Mouse (Mus musculus): ENCODE results near the gene Casc4. TPM values are rescaled to one million over a fixed set of nuclear protein-coding genes. Genes with fewer than 3 reads are reported as not detected.

Casc4 gene
- polyA plus RNA-seq (2014; fragmentation: Nextera tagmentation; extraction: Ambion mirVana): 26.7 and 30.2 TPM in 2 replicates

DNA sequence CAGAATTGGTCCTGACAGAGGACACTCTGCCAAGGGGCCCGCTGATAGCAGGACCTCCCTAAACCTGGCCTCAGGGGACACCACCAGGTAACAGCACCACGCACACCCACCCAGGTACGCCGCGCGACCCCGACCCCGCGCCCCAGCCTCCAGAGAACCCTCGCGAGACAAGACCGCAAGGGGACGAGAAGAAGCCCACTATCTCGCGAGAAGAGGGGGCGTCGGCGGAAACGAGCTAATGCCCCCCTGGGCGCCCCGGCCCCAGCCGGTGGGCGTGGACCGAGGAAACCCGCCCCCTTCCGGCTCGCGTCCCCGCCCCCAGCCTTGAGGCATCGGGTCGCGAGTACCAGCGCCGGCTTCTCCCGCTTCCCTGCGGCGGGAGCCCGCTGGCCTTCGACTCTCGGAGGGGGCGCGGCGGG is at the start of gene Casc4:
Gene Casc4 (plus strand): TSS at position 339 of the 419 bp plus-strand sequence.
- Histone ChIP-seq H3K9me3 (ENCODE audit: control insufficient read depth, low read length) (no peaks in the 10 kb centered on the region), H3K4me3 (ENCODE audit: low read depth, low read length) (peak within 1 kb of the TSS; percentile 87), H3K36me3 (ENCODE audit: control insufficient read depth, insufficient read depth, low read length) (no peaks in the 10 kb centered on the region), H3K27me3 (ENCODE audit: control insufficient read depth, insufficient read depth, low read length) (no peaks in the 10 kb centered on the region), H3K9ac (ENCODE audit: low read depth, low read length) (peak within 1 kb of the TSS; percentile 87), H3K27ac (ENCODE audit: low read depth, low read length) (peak within 1 kb of the TSS; percentile 70), H3K4me1 (replicated peaks; ENCODE audit: control insufficient read depth, insufficient read depth, low read length) (no peaks in the 10 kb centered on the region; the same call in 1 of the 2 replicates), H3K4me2 (replicated peaks; ENCODE audit: low read depth, low read length) (peak within 1 kb of the TSS; percentile 81)
- under 1% methylated on average over 22 of the region's 43 CpGs for WGBS
- ATAC-seq (ENCODE audit: low FRiP score): peak; percentile 96
- peak; percentile 98 for DNase-seq (ENCODE audit: low spot score)

DNA sequence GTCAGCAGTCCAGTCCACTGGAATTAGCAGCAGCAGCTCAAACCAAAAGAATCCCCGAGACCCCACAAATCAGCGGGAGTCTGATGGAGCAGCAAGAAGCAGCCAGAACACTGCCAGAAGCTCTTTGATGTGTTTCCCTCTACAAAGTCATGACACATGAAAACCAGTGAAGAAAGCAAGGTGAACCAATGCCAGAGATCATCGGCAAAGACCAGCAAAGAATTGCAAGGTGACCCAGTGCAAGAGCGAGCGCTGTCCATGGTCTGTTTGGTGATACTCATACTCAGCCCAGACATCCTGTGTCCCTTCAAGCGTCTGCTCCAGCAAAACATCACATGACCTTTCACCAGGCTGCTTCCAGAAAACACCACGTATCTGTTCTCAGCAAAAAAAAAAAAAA is 45.0 kb upstream of the Casc4 start:
- H3K36me3 ChIP-seq (ENCODE audit: control insufficient read depth, insufficient read depth, low read length): no peaks in the 10 kb centered on the region
- H3K4me3 ChIP-seq (ENCODE audit: low read depth, low read length): no peak overlapping the region
- no peak overlapping the region for H3K9ac ChIP-seq (ENCODE audit: low read depth, low read length)
- 93% methylated on average over 7 of the region's 7 CpGs for WGBS
- H3K4me1 ChIP-seq (replicated peaks; ENCODE audit: control insufficient read depth, insufficient read depth, low read length): no peaks in the 10 kb centered on the region
- H3K4me2 ChIP-seq (replicated peaks; ENCODE audit: low read depth, low read length): no peak overlapping the region
- no peak for ATAC-seq (ENCODE audit: low FRiP score)
- H3K9me3 ChIP-seq (ENCODE audit: control insufficient read depth, low read length): no peaks in the 10 kb centered on the region
- no peaks in the 10 kb centered on the region for H3K27me3 ChIP-seq (ENCODE audit: control insufficient read depth, insufficient read depth, low read length)
- DNase-seq (ENCODE audit: low spot score): no peak
- no peak overlapping the region for H3K27ac ChIP-seq (ENCODE audit: low read depth, low read length)

DNA sequence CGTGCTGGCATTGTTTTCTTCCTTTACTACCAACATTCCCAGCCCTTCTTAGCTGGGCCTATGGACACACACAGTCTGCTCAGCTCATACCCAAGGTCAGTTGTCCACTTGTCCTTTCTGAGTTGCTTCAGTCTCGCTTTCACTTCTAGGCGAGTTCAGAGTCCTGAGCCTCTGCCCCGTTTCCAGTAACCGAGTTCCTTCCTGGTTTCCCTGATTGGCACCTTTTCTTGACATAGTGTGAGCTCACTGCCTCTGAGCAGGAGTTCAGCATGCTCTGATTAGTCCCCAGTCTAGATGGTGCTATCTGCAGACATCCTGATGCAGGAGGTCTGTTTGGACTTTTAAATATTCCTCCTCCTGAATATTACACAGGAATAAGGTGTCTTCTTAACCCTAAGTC is 42.1 kb upstream of the Casc4 start:
- Histone ChIP-seq H3K4me1 (replicated peaks; ENCODE audit: control insufficient read depth, insufficient read depth, low read length) (no peaks in the 10 kb centered on the region), H3K4me3 (ENCODE audit: low read depth, low read length) (no peak overlapping the region), H3K27me3 (ENCODE audit: control insufficient read depth, insufficient read depth, low read length) (no peaks in the 10 kb centered on the region), H3K9ac (ENCODE audit: low read depth, low read length) (no peak overlapping the region), H3K27ac (ENCODE audit: low read depth, low read length) (no peak overlapping the region), H3K9me3 (ENCODE audit: control insufficient read depth, low read length) (no peaks in the 10 kb centered on the region), H3K36me3 (ENCODE audit: control insufficient read depth, insufficient read depth, low read length) (no peaks in the 10 kb centered on the region), H3K4me2 (replicated peaks; ENCODE audit: low read depth, low read length) (no peak overlapping the region)
- DNase-seq (ENCODE audit: low spot score): no peak
- ATAC-seq (ENCODE audit: low FRiP score): no peak
- 66% methylated on average over 5 of the region's 5 CpGs for WGBS

DNA sequence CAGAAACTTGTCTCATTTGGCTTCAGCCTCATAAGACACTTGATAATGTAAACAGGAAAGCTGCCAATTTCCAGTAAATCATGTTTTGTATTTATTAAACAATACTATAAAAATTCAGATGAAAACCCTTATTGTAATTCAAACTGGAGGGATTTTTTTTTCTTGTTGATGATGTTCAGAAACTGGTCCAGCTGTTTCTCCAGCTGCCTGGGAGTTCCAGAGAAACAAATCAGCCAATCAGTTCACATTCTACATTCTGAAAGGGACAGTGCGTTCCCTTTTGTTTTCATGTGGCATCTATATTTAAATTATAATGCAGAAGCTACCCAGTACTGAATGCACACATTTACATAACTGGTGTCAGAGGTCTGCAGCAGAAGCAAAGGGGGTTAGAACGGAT is 40.6 kb upstream of the Casc4 start:
- H3K27ac ChIP-seq (ENCODE audit: low read depth, low read length): no peak overlapping the region
- no peak overlapping the region for H3K4me3 ChIP-seq (ENCODE audit: low read depth, low read length)
- ATAC-seq (ENCODE audit: low FRiP score): no peak
- no peak for DNase-seq (ENCODE audit: low spot score)
- H3K4me1 ChIP-seq (replicated peaks; ENCODE audit: control insufficient read depth, insufficient read depth, low read length): no peaks in the 10 kb centered on the region
- H3K4me2 ChIP-seq (replicated peaks; ENCODE audit: low read depth, low read length): no peak overlapping the region
- WGBS: 32% methylated on average over 2 of the region's 2 CpGs
- no peaks in the 10 kb centered on the region for H3K36me3 ChIP-seq (ENCODE audit: control insufficient read depth, insufficient read depth, low read length)
- H3K27me3 ChIP-seq (ENCODE audit: control insufficient read depth, insufficient read depth, low read length): no peaks in the 10 kb centered on the region
- no peaks in the 10 kb centered on the region for H3K9me3 ChIP-seq (ENCODE audit: control insufficient read depth, low read length)
- H3K9ac ChIP-seq (ENCODE audit: low read depth, low read length): no peak overlapping the region

DNA sequence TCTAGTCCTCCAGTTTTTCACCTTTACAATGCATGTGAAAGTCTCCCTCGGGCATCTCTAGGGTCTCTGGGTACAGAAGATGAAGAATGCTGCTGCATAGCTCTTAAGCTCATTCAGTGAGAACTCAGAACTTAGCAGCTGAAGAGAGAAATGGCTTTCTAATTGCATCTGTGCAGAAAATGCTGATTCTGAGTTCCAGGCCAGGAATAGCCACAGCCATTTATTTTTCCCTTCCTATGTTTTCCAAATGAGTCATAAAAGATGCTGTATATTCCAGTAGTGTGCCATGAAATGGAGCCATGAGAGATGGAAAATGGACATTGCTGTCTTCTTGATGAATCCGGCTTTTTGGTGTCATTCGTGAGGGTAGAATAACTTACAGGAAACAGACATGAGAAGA is 38.4 kb upstream of the Casc4 start:
- no peaks in the 10 kb centered on the region for H3K36me3 ChIP-seq (ENCODE audit: control insufficient read depth, insufficient read depth, low read length)
- H3K9me3 ChIP-seq (ENCODE audit: control insufficient read depth, low read length): no peaks in the 10 kb centered on the region
- H3K27me3 ChIP-seq (ENCODE audit: control insufficient read depth, insufficient read depth, low read length): no peaks in the 10 kb centered on the region
- no peak for DNase-seq (ENCODE audit: low spot score)
- WGBS: 85% methylated on average over 3 of the region's 3 CpGs
- no peak overlapping the region for H3K9ac ChIP-seq (ENCODE audit: low read depth, low read length)
- H3K27ac ChIP-seq (ENCODE audit: low read depth, low read length): no peak overlapping the region
- no peak overlapping the region for H3K4me3 ChIP-seq (ENCODE audit: low read depth, low read length)
- no peak for ATAC-seq (ENCODE audit: low FRiP score)
- no peaks in the 10 kb centered on the region for H3K4me1 ChIP-seq (replicated peaks; ENCODE audit: control insufficient read depth, insufficient read depth, low read length)
- H3K4me2 ChIP-seq (replicated peaks; ENCODE audit: low read depth, low read length): no peak overlapping the region

DNA sequence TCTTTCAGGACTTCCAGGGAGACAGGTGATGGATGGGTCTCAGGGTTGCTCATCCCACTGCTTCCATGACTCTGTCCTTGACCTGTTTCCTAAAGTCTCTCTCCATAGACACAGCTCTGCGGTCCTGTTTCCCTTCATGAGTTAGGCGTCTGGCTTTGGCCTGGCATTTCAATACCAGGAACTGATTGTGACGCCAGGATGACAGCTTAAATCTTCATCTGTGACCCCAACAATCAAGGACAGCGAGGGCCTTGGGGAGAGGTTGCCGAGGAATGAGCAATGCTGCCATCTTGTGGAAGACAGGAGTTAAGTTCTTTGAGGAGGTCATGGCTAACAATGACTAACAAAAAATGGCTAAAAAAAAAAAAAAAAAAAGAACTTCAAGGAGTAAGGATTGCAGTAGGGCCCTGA is 34.3 kb upstream of the Casc4 start:
- Histone ChIP-seq H3K27me3 (ENCODE audit: control insufficient read depth, insufficient read depth, low read length) (no peaks in the 10 kb centered on the region), H3K4me1 (replicated peaks; ENCODE audit: control insufficient read depth, insufficient read depth, low read length) (no peaks in the 10 kb centered on the region), H3K9me3 (ENCODE audit: control insufficient read depth, low read length) (no peaks in the 10 kb centered on the region), H3K4me3 (ENCODE audit: low read depth, low read length) (no peak overlapping the region), H3K36me3 (ENCODE audit: control insufficient read depth, insufficient read depth, low read length) (no peaks in the 10 kb centered on the region), H3K9ac (ENCODE audit: low read depth, low read length) (no peak overlapping the region), H3K27ac (ENCODE audit: low read depth, low read length) (no peak overlapping the region), H3K4me2 (replicated peaks; ENCODE audit: low read depth, low read length) (no peak overlapping the region)
- ATAC-seq (ENCODE audit: low FRiP score): peak; percentile 51; the same call in 1 of the 2 replicates
- 10% methylated on average over 5 of the region's 5 CpGs for WGBS
- DNase-seq (ENCODE audit: low spot score): peak; percentile 74

DNA sequence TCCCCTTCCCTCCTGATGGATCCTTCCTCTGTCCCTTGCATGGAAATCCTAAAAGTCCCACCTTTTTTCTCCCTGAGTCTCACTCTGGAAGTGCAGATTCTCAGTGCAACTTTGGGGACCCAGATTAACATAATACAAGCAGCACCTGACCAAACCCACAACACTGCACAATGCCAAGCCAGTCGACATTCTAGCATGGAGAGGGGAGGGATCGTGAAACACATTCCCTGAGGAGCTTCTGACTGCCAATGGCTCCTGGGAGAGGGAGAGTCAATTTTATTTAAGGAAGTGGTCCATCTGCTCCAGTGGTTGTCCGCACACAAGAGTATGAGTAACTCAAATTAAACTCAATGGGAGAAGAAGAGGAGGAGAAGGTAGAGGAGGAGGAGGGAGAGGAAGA is 31.8 kb upstream of the Casc4 start:
- no peak overlapping the region for H3K9ac ChIP-seq (ENCODE audit: low read depth, low read length)
- H3K4me1 ChIP-seq (replicated peaks; ENCODE audit: control insufficient read depth, insufficient read depth, low read length): no peaks in the 10 kb centered on the region
- ATAC-seq (ENCODE audit: low FRiP score): no peak
- H3K27ac ChIP-seq (ENCODE audit: low read depth, low read length): no peak overlapping the region
- DNase-seq (ENCODE audit: low spot score): no peak
- no peaks in the 10 kb centered on the region for H3K9me3 ChIP-seq (ENCODE audit: control insufficient read depth, low read length)
- 38% methylated on average over 3 of the region's 3 CpGs for WGBS
- no peaks in the 10 kb centered on the region for H3K36me3 ChIP-seq (ENCODE audit: control insufficient read depth, insufficient read depth, low read length)
- H3K4me3 ChIP-seq (ENCODE audit: low read depth, low read length): no peak overlapping the region
- H3K4me2 ChIP-seq (replicated peaks; ENCODE audit: low read depth, low read length): no peak overlapping the region
- no peaks in the 10 kb centered on the region for H3K27me3 ChIP-seq (ENCODE audit: control insufficient read depth, insufficient read depth, low read length)

DNA sequence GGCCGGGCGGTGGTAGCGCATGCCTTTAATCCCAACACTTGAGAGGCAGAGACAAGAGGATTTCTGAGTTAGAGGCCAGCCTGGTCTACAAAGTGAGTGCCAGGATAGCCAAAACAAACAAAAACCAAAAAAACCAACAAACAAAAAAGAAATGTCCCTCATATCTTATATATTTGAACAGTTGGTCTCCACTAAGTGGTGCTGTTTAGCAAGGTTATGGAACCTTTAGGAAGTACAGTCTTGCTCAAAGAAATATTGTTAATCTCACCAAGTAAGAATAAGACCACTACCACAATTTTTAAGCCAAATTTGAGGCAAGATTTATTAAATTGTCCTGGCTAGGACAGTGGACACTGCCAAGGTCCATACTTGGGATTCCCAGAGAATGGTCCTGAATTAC is 25.3 kb upstream of the Casc4 start:
- no peaks in the 10 kb centered on the region for H3K9me3 ChIP-seq (ENCODE audit: control insufficient read depth, low read length)
- no peak overlapping the region for H3K4me2 ChIP-seq (replicated peaks; ENCODE audit: low read depth, low read length)
- H3K27ac ChIP-seq (ENCODE audit: low read depth, low read length): no peak overlapping the region
- no peak for ATAC-seq (ENCODE audit: low FRiP score)
- WGBS: 96% methylated on average over 3 of the region's 3 CpGs
- H3K27me3 ChIP-seq (ENCODE audit: control insufficient read depth, insufficient read depth, low read length): no peaks in the 10 kb centered on the region
- no peak for DNase-seq (ENCODE audit: low spot score)
- H3K4me1 ChIP-seq (replicated peaks; ENCODE audit: control insufficient read depth, insufficient read depth, low read length): no peaks in the 10 kb centered on the region
- H3K4me3 ChIP-seq (ENCODE audit: low read depth, low read length): no peak overlapping the region
- H3K36me3 ChIP-seq (ENCODE audit: control insufficient read depth, insufficient read depth, low read length): no peaks in the 10 kb centered on the region
- no peak overlapping the region for H3K9ac ChIP-seq (ENCODE audit: low read depth, low read length)

DNA sequence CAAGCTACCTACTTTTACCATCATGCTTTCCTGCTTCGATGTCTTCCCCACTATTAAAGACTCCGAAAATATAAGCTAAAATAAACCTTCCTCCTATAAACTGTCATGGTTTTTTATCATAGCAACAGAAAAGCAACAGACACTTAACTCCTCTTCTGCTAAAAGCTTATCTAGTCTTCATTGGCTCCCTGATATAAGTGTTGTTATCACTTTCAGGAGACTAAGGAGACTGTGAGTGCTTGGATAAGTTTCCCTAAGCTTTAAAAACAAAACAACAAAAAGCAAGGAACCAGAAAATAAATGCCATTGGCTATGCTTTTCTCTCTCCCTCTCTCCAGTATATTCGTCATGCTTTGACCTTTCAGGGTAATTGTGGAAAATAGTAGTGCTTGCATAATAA is 24.5 kb upstream of the Casc4 start:
- Histone ChIP-seq H3K9ac (ENCODE audit: low read depth, low read length) (no peak overlapping the region), H3K4me2 (replicated peaks; ENCODE audit: low read depth, low read length) (no peak overlapping the region), H3K4me1 (replicated peaks; ENCODE audit: control insufficient read depth, insufficient read depth, low read length) (no peaks in the 10 kb centered on the region), H3K27me3 (ENCODE audit: control insufficient read depth, insufficient read depth, low read length) (no peaks in the 10 kb centered on the region), H3K36me3 (ENCODE audit: control insufficient read depth, insufficient read depth, low read length) (no peaks in the 10 kb centered on the region), H3K4me3 (ENCODE audit: low read depth, low read length) (no peak overlapping the region), H3K9me3 (ENCODE audit: control insufficient read depth, low read length) (no peaks in the 10 kb centered on the region), H3K27ac (ENCODE audit: low read depth, low read length) (no peak overlapping the region)
- no peak for ATAC-seq (ENCODE audit: low FRiP score)
- DNase-seq (ENCODE audit: low spot score): no peak
- WGBS: 85% methylated on average over 3 of the region's 3 CpGs

All from hindbrain, embryonic 11.5 days (tissue).